Mouse (Mus musculus): Measurements from ENCODE around the gene Ptpn11.

The Ptpn11 gene

DNA sequence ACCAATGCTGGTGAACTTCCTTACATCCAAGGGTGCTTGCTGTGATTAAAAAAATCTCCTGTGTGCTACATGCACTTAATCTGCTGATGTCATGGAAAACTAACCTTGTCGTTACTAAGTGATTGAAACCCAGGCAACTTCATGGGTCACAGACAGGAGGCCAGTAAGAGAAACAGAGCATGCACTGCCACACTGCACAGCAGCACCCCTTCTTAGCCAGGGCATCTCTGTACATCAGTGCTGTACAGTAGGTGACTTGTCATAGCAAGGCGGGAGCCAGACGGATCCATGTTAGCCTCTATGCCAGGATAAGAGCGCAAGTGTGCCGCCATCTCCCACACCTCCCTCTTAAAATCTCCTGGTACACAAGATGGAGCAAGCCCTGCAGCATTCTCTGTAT lies 45.6 kb downstream of the Ptpn11 start:
- in situ Hi-C loops (cut with MboI; ENCODE audit: low pct_unique_long_range_greater_than_20kb in 1 of 2, low sequenced_read_pairs in 2 of 2, unreplicated experiment in 1 of 2): no loop called here

DNA sequence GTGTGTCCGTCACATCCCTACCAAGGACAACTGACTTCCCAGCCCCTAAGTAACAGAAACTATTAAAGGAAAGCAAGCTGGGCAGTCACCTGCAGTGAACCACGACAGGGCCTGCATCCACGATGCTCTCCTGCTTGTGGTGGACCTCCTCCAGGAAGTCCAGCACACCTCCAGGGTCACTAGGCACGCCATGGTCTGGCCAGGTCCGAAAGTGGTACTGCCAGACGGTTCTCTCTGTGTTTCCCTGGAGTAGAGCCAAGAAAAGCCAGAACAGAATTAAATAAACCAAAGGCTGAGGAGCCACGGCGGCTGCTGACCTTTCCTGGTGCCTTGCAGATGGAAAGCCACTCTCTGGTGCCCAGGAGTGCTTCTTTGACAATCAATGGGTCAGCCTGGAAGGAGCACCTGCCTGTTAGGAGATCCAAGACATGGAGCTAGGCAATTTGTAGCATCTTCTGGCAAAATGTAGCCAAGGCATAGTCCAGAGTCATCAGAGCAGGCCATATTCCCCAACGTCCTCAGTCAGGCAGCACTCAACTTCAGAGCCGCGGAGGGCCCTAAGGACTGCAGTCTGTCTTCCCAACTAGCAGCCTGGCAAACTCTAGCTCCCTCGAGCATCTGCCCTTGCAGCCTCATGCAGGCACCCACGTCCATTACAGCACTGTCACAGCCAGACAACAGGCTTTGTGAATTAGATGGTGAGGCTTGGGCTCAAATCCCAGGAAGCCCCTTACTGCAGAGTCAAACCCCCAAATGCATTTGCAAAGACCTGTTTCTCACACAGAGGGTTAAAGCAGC lies 46.6 kb downstream of the Ptpn11 start:
- in situ Hi-C loops (cut with MboI; ENCODE audit: low pct_unique_long_range_greater_than_20kb in 1 of 2, low sequenced_read_pairs in 2 of 2, unreplicated experiment in 1 of 2): no loop called here

DNA sequence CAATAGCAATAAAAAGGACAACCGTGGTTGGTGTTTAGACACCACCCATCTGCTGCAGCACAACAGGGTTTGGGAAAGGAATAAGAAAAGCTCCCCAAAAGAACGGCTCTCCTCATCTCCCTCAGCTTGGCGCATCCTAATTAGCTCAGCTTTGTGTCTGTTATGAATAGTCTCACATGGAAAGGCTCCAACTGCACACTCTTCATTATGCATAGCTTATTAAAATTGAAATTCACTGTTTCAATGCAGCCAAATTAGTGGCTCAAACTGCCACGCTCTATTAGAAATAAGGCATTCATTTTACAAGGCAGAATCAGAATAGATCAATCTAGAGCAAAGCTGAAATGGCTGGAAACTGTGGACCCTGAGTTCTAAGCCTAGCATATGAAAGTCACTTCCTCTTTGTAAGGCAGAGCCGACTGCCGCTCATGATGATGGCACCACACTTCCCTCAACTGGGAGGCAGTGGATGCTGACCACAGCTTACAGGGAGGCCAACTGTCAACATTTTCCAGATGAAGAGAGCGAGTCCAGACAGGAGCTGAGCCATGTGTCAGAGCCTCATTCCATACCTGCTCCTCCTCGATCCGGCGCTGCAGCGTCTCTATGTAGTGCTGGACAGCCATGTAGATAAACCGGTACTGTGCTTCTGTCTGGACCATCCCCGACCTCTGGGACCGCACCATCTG lies 48.6 kb downstream of the Ptpn11 start:
- in situ Hi-C loops (cut with MboI; ENCODE audit: low pct_unique_long_range_greater_than_20kb in 1 of 2, low sequenced_read_pairs in 2 of 2, unreplicated experiment in 1 of 2): no loop called here

DNA sequence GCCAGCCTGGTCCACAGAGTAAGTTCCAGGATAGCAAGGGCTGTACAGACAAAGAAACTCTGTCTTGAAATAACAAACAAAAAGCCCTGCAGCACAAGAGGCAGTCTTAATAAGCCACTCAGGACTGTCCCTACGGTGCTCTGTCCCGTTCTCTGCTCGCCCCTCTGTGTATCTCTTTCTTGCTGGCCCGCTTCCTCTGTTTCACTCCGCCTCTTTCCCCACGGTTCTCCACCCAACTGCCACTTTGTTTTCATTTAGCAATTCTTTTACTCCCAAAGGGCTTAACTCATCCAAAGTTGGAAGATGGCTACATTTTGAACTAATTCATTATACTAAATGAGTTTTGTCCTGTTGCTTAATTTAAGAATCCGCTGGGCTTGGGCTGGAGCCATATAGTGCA lies 50.9 kb downstream of the Ptpn11 start:
- in situ Hi-C loops (cut with MboI; ENCODE audit: low pct_unique_long_range_greater_than_20kb in 1 of 2, low sequenced_read_pairs in 2 of 2, unreplicated experiment in 1 of 2): no loop called here

DNA sequence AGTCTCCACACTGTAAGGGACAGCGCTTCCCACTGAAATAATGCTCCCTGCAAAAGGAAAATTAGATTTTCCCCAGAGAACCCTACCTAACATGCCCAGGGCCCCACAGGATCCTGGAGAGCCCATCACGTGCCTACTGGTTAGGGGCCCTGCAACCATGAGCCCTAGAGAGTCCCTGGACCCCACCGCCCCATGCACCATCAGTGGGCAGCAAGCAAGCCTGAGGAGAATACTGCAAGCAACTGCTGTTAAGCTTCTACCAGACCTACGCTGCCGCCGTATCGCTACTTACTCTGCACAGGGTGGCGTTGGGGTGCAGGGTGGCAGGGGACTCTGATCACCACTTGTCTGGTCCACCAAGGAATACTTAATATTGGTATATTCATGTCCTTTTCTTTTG lies 54.1 kb downstream of the Ptpn11 start:
- in situ Hi-C loops (cut with MboI; ENCODE audit: low pct_unique_long_range_greater_than_20kb in 1 of 2, low sequenced_read_pairs in 2 of 2, unreplicated experiment in 1 of 2): no loop called here

DNA sequence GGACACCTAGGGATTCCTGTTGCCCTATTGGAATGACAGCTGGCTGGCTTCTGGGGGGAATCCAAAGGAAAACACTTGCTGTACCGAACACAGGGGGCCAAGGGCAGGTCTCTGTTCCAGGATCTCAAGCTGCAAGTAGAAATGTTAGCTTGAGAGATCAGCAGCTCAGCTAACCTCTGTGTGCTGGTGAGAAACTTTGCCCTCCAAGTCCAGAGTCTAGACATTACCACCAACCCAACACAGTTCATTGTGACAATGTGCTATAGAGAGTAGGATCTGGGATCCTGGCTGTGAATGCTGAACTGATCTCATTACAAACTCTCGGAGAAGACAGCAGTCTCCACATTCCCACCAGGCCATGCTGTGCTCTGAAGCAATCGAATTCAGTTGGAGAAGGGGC lies 59.4 kb downstream of the Ptpn11 start:
- in situ Hi-C loops (cut with MboI; ENCODE audit: low pct_unique_long_range_greater_than_20kb in 1 of 2, low sequenced_read_pairs in 2 of 2, unreplicated experiment in 1 of 2): no loop called here

DNA sequence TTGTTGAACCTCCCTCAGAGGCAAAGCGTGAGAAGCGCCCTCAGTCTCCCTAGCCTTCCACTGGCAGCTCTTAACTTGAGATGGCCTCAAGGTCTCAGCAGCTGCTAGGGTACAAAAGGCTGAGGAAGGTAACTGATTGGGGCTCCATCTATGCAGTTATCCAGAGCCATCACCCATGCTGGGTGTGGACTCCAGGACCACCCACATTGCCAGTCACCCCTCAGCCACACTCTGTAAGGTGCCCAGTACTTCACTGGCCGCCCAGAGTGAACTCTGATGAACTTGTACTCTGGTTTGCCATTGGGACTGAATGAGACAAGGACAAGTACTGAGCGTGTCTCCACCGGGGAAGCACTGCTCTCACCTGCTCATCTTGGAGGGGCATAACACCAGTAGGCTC lies 61.9 kb downstream of the Ptpn11 start:
- in situ Hi-C loops (cut with MboI; ENCODE audit: low pct_unique_long_range_greater_than_20kb in 1 of 2, low sequenced_read_pairs in 2 of 2, unreplicated experiment in 1 of 2): no loop called here

DNA sequence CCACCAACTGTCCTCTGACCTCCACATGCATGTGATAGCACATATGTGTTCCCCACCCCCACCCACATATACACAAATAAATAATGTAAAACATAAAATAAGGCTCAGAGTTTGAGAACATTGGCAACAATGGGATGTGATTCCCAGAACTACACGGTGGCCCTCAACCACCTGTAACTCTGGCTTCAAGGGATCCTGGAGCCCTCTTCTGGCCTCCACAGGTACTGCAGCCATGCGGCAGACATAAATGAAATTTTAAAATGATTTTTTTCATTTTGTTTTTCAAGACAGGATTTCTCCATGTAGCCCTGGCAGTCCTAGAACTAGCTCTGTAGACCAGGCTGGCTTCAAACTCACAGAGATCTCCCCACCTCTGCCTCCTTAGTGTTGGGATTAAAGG lies 65.1 kb downstream of the Ptpn11 start:
- in situ Hi-C loops (cut with MboI; ENCODE audit: low pct_unique_long_range_greater_than_20kb in 1 of 2, low sequenced_read_pairs in 2 of 2, unreplicated experiment in 1 of 2): no loop called here

DNA sequence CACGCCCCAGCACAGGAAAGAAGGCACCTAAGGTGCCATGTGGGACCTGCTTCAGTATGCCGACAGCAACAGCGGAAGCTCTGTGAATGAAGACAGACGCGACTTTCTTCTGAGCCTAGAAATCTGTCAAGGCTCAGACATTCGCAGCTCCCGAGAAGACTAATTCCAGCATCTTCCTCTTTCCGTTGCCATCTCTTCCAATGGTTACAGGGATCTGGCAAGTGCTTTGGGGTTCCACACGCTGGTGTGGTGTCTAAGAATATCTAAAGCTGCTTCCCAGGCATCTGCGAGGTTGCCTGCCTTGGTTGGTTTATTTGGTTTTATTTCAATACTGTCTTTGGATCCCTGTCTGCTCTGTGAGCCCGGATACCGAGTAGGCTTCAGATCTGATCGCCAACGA lies 65.6 kb downstream of the Ptpn11 start:
- in situ Hi-C loops (cut with MboI; ENCODE audit: low pct_unique_long_range_greater_than_20kb in 1 of 2, low sequenced_read_pairs in 2 of 2, unreplicated experiment in 1 of 2): no loop called here

DNA sequence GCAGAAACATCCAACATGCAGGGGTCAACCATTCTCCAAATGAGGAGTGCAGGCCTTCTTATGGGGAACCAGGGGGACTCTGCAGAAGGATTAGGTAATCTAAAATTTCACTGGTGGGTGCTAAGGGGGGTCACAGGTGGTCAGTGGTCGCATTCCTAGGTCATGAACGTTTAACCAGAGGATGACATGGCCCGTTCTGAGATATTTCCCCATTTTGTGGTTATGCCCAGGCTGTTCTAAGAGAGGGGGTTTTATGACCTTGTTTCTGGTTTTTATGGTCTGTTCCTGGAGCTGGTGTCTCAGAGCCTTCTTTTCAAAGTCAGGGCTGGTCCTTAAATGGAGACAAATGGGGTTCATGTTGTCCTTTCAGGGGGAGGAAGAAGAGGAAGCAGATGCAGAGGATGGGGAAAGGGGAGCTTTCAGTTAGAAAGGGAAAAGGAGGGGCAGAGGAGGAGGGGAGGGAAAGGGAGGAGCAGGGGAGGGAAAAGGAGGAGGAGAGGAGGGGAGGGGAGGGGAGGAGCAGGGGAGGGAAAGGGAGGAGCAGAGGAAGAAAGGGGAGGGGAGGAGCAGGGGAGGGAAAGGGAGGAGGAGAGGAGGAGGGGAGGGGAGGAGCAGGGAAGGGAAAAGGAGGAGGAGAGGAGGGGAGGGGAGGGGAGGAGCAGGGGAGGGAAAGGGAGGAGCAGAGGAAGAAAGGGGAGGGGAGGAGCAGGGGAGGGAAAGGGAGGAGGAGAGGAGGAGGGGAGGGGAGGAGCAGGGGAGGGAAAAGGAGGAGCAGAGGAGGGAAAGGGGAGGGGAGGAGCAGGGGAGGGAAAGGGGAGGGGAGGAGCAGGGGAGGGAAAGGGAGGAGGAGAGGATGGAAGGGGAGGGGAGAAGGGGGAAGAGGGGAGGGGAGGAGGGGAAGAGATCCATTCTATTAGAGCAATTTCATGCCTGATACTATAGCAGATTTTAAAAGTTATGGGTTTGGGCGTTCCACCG lies 66.7 kb downstream of the Ptpn11 start:
- in situ Hi-C loops (cut with MboI; ENCODE audit: low pct_unique_long_range_greater_than_20kb in 1 of 2, low sequenced_read_pairs in 2 of 2, unreplicated experiment in 1 of 2): no loop called here

DNA sequence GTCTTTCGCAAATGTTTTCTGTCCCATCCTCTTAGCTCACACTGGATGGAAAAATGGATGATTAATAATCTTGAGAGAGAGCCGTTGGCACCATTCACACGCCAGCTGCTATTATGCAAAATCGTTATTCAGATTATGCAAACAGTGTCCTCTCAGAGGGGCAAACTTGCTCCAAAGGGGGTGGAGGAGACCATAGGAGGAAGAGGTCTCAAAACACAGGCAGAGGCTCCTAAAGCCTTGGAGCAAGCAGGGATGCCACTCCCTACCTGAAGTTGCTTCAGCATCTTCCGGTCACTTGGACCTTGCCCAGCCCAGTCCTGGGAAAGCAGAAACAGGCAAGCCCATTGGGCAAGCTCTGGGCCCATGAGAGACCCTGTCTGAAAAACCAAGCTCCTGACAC lies 67.8 kb downstream of the Ptpn11 start:
- in situ Hi-C loops (cut with MboI; ENCODE audit: low pct_unique_long_range_greater_than_20kb in 1 of 2, low sequenced_read_pairs in 2 of 2, unreplicated experiment in 1 of 2): no loop called here

DNA sequence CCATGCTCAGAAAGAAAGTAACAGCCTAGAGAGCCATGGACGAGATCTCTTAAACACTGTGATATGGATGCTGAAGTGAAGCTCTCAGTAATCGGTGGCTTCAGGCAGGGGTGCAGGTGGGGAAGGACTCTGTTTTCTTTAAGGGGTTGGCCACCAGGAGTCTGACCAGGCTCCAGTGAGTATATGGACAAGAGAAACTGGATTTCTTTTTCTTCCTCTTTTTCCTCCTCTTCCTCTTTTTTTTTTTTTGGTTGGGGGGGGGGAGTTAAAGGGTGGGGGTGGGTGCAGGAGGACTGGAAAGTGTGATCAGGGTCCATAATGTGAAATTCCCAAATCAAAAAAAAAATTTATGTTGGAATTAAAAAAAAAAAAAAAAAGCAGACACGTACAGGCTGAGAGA lies 68.6 kb downstream of the Ptpn11 start:
- in situ Hi-C loops (cut with MboI; ENCODE audit: low pct_unique_long_range_greater_than_20kb in 1 of 2, low sequenced_read_pairs in 2 of 2, unreplicated experiment in 1 of 2): no loop called here

DNA sequence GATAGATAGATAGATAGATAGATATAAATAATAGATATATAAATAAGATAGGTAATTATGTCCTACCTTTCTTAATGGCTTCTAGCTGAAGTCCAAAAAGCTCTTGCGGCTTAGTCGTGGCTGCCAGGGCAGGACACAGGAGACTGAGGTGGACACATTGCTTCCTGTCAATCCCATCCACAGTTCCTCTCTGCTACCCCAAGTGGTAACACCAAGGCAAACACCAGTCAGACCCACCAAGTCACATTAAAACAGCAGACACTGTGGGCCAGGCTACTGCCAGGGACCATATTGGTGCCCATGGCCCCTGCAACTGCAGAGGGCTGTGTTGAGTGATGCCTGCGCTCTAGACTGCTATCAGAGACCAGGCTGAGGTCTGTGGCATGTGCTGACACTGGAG lies 69.2 kb downstream of the Ptpn11 start:
- in situ Hi-C loops (cut with MboI; ENCODE audit: low pct_unique_long_range_greater_than_20kb in 1 of 2, low sequenced_read_pairs in 2 of 2, unreplicated experiment in 1 of 2): no loop called here

DNA sequence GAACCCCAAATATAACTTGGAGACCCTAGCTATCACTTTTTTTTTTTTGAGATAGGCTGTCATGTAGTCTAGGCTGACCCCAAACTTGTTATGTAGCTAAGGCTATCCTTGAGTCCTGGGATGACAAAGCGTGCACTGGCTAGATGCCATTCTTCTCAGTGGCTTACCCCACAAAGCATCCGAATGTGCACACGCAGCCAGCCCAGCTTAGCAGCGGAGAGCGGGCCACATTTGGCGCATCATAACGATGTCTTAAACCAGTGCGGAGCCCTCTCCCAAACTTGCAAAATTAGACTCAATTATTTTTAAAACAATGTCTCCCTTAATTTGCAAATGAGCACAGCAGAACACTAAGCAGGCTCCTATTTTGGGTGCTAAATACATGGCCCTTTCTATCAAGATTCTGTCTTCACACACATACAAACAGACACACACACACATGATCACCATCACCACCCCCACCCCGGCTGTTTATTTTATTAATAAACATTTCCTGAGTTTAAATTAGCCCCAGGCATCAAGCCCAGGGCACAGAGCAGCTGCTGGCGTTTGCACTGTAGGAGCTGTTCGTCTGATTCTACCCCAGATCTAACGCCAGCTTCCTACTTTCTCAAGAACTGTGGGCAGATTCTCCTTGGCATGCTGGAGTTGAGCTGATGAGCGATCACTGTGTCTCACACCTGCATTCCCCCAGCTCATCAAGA lies 71.7 kb downstream of the Ptpn11 start:
- in situ Hi-C loops (cut with MboI; ENCODE audit: low pct_unique_long_range_greater_than_20kb in 1 of 2, low sequenced_read_pairs in 2 of 2, unreplicated experiment in 1 of 2): no loop called here

DNA sequence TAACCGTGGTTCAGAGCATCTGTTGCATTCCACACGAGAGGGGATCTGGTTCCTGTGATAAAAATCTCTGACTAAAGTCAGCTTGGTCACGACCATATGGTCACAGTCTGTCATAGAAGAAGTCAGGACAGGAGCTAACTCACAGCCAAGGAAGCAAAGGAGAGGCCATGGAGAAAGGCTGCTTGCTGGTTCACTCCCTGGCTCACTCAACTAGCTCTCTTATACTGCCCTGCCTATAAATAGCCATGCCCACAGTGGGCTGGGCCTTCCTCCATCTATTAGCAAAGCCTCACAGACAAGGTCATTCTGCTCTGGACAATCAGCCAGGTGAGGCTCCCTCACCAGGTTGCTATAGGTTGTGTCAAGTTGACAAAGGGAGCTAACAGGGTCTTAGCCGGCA lies 72.9 kb downstream of the Ptpn11 start:
- in situ Hi-C loops (cut with MboI; ENCODE audit: low pct_unique_long_range_greater_than_20kb in 1 of 2, low sequenced_read_pairs in 2 of 2, unreplicated experiment in 1 of 2): no loop called here

DNA sequence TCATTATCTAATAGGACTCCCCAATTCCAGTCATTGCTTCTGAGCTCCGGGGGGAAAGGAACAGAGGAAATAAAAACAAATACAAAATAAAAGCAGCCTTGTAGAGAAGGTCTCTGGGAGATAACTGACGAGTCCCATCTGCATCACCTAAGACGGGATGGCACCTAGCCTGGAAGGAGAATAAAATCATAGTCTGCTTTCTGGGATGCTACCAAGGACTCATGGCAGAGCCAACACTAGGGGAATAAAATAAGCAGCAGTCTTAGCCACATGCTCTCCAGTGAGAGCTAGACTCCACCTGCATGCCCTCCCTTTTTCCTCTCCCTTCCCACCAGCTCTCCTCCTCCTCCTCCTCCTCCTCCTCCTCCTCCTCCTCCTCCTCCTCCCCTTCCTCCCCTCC lies 74.3 kb downstream of the Ptpn11 start:
- in situ Hi-C loops (cut with MboI; ENCODE audit: low pct_unique_long_range_greater_than_20kb in 1 of 2, low sequenced_read_pairs in 2 of 2, unreplicated experiment in 1 of 2): no loop called here

DNA sequence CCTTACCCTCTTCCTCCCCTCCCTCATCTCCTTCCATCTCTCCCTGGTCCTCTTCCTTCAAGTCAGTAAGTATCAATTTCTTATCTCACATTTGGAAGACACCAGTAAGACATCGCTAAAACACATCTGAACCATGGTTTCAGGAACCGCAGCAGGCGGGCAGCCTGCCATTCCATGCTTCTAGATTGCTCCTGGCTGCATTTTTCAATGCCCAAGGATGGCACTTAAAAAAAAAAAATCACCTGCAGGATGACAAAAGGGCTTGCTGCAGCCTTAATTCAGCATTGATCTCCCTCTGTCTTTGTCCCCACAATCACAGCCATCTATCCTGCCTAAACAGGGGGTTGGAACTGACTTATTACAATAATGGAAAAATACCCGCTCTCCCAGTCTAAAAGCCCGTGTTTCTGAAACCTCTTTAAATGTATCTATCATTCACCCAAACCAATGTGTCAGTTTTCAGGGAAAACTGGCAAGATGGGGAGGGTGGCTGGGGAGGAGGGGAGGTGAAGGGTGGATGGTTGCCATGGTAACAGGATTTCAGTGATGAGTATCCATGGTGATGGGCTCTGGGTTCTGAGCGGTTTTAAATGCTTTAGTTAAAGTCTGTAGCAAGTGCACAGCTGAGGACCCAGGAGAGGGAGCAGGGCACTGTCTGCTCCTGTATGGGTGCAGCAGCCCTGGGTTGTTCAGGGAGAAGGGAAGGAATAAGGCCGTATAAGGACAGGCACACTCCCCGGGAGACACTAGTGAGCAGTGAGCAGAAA lies 75.6 kb downstream of the Ptpn11 start:
- in situ Hi-C loops (cut with MboI; ENCODE audit: low pct_unique_long_range_greater_than_20kb in 1 of 2, low sequenced_read_pairs in 2 of 2, unreplicated experiment in 1 of 2): no loop called here

DNA sequence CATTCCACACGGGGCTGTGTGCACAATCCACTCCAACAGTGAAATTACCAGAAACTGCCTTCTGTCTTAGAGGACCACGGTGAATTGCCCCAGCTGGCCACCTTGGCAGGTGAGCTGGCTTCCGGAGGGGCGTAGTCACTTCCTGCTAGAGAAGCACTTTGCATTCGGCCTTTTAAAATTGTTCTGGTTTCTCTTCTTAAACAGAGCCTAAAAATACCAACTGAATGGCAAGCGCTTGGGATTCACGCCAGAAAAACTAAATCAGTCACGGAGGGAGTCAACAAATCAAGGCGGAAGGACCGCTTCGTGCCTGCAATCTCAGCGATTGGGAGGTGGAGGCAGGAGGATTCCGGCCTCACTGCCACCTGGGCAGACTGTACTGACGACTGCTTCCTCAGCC lies 77.0 kb downstream of the Ptpn11 start:
- in situ Hi-C loops (cut with MboI; ENCODE audit: low pct_unique_long_range_greater_than_20kb in 1 of 2, low sequenced_read_pairs in 2 of 2, unreplicated experiment in 1 of 2): no loop called here

Data from mouse embryonic stem cell (cell line).